ENCODE assay signal across 22 mouse cellular contexts in genomic region chr5:63666884-63667283, GRCm38 (mm10). TPM values are rescaled to one million over a fixed set of nuclear protein-coding genes. Genes with fewer than 3 reads are reported as not detected.
A peak's percentile ranks its signal among the peaks of the same experiment; 100 is the strongest.
DNase-seq lines count a peak whose midpoint lies in the region; ATAC-seq lines count a peak whose summit lies in the region.
"Had no signal": no experiment of that assay in that cellular context is flagged by ENCODE, and none has a peak within 500 bp of the region (broad histone marks: within the 10 kb centered on the region; RNA-seq: fewer than 3 reads in every experiment).

No protein-coding gene starts in this region.

- ATAC-seq in frontal cortex, adult (ENCODE audit: low TSS enrichment): peak; percentile 97
- ATAC-seq: forebrain, embryonic 14.5 days had no signal

- DNase-seq in frontal cortex, postnatal 14 days (ENCODE audit: low spot score in 2 of 2): no peak
- DNase-seq in layer of hippocampus, adult 9-11 months: peak; percentile 12
- DNase-seq in layer of hippocampus, adult 18-20 months (ENCODE audit: low spot score in 2 of 2): no peak
- DNase-seq in right cerebral cortex, adult 2 months (ENCODE audit: low spot score in 2 of 2): peak; percentile 26 to 41
- DNase-seq in right cerebral cortex, postnatal 14 days: no peak
- DNase-seq in brain, adult 2 months (ENCODE audit: low read depth, low spot score): peak; percentile 66
- no peak for DNase-seq in adrenal gland, postnatal 25 days
- DNase-seq: adrenal gland, adult 2 months; adrenal gland, postnatal 10 days; adrenal gland, postnatal 36 days; cerebellum, adult 11 months; cerebellum, adult 18-20 months; cerebellum, adult 8-10 months; cerebellum, adult 9-11 months; cerebellum, postnatal 14 days; cerebellum, postnatal 36 days; embryo, embryonic 11 days had no signal

RNA-seq across cellular contexts. Expression of gene Nwd2, which starts 18.0 kb away (rescaled TPM):
- 10 to 100 TPM; 17.7 to 18.4 TPM for total RNA-seq in layer of hippocampus, adult 18-20 months (2021)
- total RNA-seq in adrenal gland, postnatal 25 days (2021): not detected in 2 replicates
- total RNA-seq: adrenal gland, adult 2 months; adrenal gland, postnatal 36 days; common myeloid progenitor, adult 5-6 weeks; ES-E14; MEL had no signal

Comparison
In these comparisons a context has a peak if more than half of its experiments do, and no peak if none do; other contexts are left out.
1. DNase-seq: peak in layer of hippocampus, adult 9-11 months (single experiment), right cerebral cortex, adult 2 months (2 of 2) and brain, adult 2 months (single experiment); none in frontal cortex, postnatal 14 days (0 of 2), layer of hippocampus, adult 18-20 months (0 of 2), right cerebral cortex, postnatal 14 days (single experiment) and adrenal gland, postnatal 25 days (single experiment).
2. RNA of gene Nwd2, which starts 18.0 kb away (total RNA-seq): 17.7 to 18.4 TPM in layer of hippocampus, adult 18-20 months; not detected in adrenal gland, postnatal 25 days; every median in the first group is over 10 times any median in the second.